Mouse (Mus musculus): ENCODE measurements around the gene Ttc13.

- TF ChIP-seq POLR2A (IDR thresholded peaks at IDR 0.05; ENCODE audit: extremely low read depth, insufficient read depth, low read length): no peak
- TF ChIP-seq CTCF (IDR thresholded peaks at IDR 0.05; ENCODE audit: low read depth, low read length): no peak
Observed at GRCm38 (mm10) chr8:124715736-124716135, 6.0 kb downstream of the Ttc13 start.

Measured in liver, adult 2 months (tissue).